Mouse (Mus musculus) cerebellum, adult 2 months (tissue): ENCODE measurements around the gene N6amt1. TPM values are rescaled to one million over a fixed set of nuclear protein-coding genes. Genes with fewer than 3 reads are reported as not detected.

ENCODE experiments used
- DNase-seq, 2 experiments: peaks; one replicate each; pipeline ENCODE4 v3.0.0; 2021
- H3K27ac ChIP-seq: fragments of 200-500 bp; 2 replicates; pipeline ENCODE4 v1.5.1; 2012; ENCODE audit warnings: low read length, control low read depth, inconsistent platforms; ENCODE audit not compliant: insufficient read depth
- H3K27me3 ChIP-seq: fragments of 200-500 bp; 2 replicates; pipeline ENCODE4 v1.6.1; 2012; ENCODE audit warnings: inconsistent platforms, mild to moderate bottlenecking, low read length, moderate library complexity; ENCODE audit not compliant: control insufficient read depth, insufficient read depth
- H3K4me1 ChIP-seq: fragments of 200-500 bp; 2 replicates; pipeline ENCODE4 v1.6.1; 2011; ENCODE audit warnings: low read length; ENCODE audit not compliant: control insufficient read depth, insufficient read depth
- H3K4me3 ChIP-seq: fragments of 200-500 bp; replicated peaks from 2 replicates; pipeline ENCODE3; 2011; ENCODE audit warnings: mild to moderate bottlenecking, low read depth, low read length, control low read depth; ENCODE audit not compliant: insufficient read depth
- CTCF ChIP-seq: fragments of 200-500 bp; IDR thresholded peaks from 2 replicates; pipeline ENCODE4 v1.5.1; 2011; ENCODE audit warnings: low read depth, mild to moderate bottlenecking, control low read depth, low read length, moderate library complexity, borderline replicate concordance; ENCODE audit not compliant: insufficient read depth
- POLR2A ChIP-seq: fragments of 200-500 bp; IDR thresholded peaks from 2 replicates; pipeline ENCODE4 v1.6.1; 2011; ENCODE audit warnings: low read length, control low read depth, borderline replicate concordance; ENCODE audit not compliant: insufficient read depth
- WGBS: fragments of 180-500 bp; shearing (Covaris S2); methylation state at CpG from one replicate; pipeline ENCODE4 v1.1.7; 2018; 5-methylcytosine and 5-hydroxymethylcytosine counted together
- polyA plus RNA-seq: library from polyadenylated mRNA; depleted of rRNA; stranded (reverse); fragments of >200 nt; gene quantifications from 2 replicates; pipeline ENCODE4 v1.2.3, GENCODE M21; 2012; rRNA removed

The N6amt1 gene
- polyA plus RNA-seq, 1 experiment, result 20.5 TPM

DNA sequence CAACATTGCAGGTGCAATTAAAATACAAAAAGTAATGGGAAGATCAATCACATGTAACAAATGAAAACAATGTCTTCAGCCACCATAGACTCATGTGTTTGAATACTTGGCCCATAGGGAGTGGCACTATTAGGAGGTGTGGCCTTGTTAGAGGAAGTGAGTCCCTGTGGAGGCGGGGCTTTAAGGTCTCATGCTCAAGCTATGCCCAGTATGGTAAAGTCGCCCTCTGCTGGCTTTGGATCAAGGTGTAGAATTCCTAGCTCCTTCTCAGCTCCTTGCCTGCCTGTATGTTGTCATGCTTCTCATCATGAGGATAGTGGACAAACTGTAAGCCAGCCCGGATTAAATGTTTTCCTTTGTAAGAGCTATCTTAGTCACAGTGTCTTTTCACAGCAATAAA lies 51.0 kb downstream of the N6amt1 start:
- 79% methylated on average over 3 of the region's 3 CpGs for WGBS
- H3K4me3 ChIP-seq, result no peak overlapping the region
- TF ChIP-seq POLR2A (no peak), CTCF (no peak)

More for the DNA sequence above, 51.0 kb downstream of the N6amt1 start:
- Histone ChIP-seq H3K27ac (no peak overlapping the region), H3K4me1 (no peaks in the 10 kb centered on the region), H3K27me3 (no peaks in the 10 kb centered on the region)
- DNase-seq, result no peak

Other genes with a start within 250 kb of the N6amt1 start
- 16.5 and 17.6 TPM in 2 replicates for gene Ltn1, start 78.4 kb downstream of the N6amt1 start, polyA plus RNA-seq
- 10.2 and 11.5 TPM in 2 replicates for gene Rwdd2b, start 86.4 kb downstream of the N6amt1 start, polyA plus RNA-seq
- gene Usp16, start 100.5 kb downstream of the N6amt1 start, polyA plus RNA-seq, result 65.5 and 71.5 TPM in 2 replicates
- gene Cct8, start 141.7 kb downstream of the N6amt1 start, polyA plus RNA-seq, result 155 and 158 TPM in 2 replicates
- 0.98 and 1.00 TPM in 2 replicates for gene Map3k7cl, start 199.1 kb downstream of the N6amt1 start, polyA plus RNA-seq